Mouse (Mus musculus) large intestine, adult 2 months (tissue): ENCODE results near the gene Crhbp. TPM values are rescaled to one million over a fixed set of nuclear protein-coding genes. Genes with fewer than 3 reads are reported as not detected.
A peak's percentile ranks its signal among the peaks of the same experiment; 100 is the strongest.

Experiments used
- DNase-seq: peaks from one replicate; pipeline ENCODE4 v3.0.0-alpha.2; 2012; ENCODE audit warnings: low read depth, low spot score
- WGBS: fragments of 180-500 bp; shearing (Covaris S2); methylation state at CpG from one replicate; pipeline ENCODE4 v1.1.7; 2018; 5-methylcytosine and 5-hydroxymethylcytosine counted together
- polyA plus RNA-seq: library from polyadenylated mRNA; depleted of rRNA; stranded (reverse); fragments of >200 nt; gene quantifications from 2 replicates; pipeline ENCODE4 v1.2.3, GENCODE M21; 2012; rRNA removed

The Crhbp gene
- not detected in 2 replicates for polyA plus RNA-seq

DNA sequence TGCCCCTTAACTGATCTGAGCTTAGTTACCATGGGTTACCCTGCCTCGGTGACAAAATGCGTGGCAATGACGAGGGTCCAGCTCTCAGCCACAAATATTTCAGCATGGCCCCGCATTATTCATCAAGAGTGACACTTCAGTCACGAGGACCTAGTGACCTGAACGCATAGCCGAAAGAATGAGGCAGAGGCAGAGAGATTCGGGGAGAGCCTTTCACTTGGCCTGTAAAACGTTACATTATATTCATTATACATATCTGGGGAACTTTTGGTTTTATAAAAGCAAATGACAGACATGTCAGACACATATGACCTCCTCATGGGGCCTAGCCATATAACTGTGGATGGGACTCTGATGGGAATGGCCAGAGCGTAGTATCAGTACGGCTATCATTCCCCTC lies at the start of gene Crhbp:
TSS of gene Crhbp (minus strand) at position 101 of the 400 bp plus-strand sequence.
- no peak for DNase-seq
- WGBS = 80% methylated on average over 11 of the region's 11 CpGs

DNA sequence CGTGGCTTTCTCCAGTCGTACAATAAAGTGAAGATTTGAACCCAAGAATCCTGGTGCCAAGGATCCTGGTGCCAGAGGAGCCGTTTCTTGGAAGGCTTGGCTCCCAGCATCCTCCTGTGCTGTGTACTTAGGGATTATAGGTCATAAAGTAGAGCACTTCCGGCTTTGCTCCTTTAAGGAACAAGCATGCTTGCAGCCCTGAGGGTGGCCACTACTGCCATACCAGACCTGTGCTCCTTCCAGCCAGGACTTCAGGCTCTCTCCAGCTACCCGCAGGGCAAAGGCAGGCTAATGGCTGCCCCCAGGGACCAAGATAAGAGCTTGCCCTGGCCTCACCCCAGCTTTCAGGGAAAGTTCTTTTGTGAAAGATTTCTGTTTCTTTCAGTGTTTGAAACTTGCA lies 48.6 kb upstream of the Crhbp start:
- DNase-seq = peak; percentile 51
- 16% methylated on average over 5 of the region's 5 CpGs for WGBS

DNA sequence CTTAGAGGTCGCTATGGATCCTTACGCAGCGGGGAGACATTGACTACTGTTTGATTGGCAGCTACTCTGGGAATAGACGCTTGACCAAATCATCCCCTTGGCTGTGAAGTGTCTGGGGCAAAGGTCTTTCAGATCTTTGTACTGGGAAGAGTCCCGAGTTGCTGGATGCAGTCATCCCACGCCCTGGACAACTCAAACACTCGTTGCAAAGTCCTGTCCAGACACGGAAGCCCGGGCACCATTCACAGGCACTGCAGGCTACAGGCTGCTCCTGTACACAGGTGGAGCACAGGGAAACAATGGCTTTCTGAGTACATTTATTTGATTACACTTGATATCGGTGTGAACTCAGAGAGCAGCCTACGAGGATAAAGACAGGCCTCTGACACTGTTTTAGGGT lies 46.6 kb upstream of the Crhbp start:
- peak; percentile 82 for DNase-seq
- whole genome bisulfite sequencing = 28% methylated on average over 11 of the region's 11 CpGs

DNA sequence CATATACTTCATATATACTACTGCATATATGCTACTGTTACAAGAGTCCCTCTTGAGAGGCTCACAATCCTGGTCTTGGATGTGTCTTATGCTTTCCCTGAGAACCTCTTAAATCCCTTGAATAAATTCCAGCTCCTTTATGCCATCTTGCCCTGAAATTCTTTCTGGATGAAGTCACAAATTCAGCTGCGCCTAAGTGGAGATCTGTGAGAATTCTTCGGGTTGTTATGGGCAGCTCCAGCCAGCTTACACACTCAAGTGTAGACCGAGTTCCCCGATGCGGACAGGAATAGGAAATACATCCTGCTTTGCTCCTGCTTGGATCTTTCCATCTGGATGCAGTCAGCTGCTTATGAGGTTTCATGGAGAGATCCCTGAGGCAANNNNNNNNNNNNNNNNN lies 39.9 kb upstream of the Crhbp start:
- 46% methylated on average over 5 of the region's 5 CpGs for WGBS
- DNase-seq = no peak

DNA sequence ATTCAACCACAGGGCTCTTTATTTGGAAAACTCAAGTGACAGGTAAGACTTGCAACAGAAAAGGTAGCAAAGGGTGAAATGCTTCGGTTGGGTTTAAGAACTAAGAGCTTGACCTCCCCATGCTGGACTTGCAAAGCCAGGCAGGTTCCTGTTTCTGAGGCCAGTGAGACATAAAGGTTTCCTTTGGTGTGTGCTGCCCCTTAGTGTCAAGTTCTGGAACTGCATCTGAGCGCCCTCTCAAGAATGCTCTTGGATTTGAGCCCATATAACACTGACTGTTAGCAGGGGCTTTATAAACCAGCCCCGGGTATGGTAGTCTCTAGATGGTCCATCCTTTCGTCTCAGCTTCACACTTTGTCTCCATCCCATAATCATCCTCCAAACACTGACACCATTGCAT lies 36.7 kb upstream of the Crhbp start:
- 4% methylated on average over 4 of the region's 4 CpGs for WGBS
- peak; percentile 61 for DNase-seq

DNA sequence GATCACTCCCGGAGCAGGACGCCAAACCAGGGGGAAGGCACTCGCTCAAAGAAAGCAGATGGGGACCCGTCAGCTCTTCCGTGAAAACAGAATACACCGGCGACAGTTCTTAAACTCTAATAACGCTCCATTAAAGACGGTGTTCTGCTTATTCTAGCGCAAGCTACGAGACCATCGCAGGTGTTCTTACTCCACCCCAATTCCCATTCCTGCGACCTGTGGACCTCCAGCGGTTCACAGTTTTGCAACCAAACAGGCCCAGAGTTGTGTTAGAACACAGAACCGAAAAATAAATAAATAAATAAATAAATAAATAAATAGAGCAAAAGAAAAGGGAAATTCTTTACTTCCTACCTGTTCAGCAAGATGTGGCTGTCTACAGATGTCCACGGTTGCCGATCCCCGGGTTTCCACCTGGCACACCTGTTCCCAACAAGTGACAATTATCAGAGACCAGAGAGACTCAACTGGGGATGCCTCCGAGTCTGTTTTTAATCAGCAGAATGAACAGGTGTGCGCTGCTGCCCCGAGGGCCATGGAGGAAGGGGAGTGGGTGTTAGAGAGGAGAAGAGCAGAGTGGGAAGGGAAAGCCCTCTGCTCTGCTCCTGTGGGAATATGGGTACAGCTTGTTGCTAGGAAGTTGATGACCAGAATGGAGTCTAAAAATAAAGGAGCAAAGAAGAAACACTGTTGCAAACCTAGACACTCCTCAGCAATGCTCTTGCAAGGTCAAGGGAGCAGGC lies 34.1 kb upstream of the Crhbp start, which contains the start of gene S100z:
TSS of gene S100z (minus strand) at position 51 of the 743 bp plus-strand sequence.
- no peak for DNase-seq
- 89% methylated on average over 21 of the region's 21 CpGs for WGBS

DNA sequence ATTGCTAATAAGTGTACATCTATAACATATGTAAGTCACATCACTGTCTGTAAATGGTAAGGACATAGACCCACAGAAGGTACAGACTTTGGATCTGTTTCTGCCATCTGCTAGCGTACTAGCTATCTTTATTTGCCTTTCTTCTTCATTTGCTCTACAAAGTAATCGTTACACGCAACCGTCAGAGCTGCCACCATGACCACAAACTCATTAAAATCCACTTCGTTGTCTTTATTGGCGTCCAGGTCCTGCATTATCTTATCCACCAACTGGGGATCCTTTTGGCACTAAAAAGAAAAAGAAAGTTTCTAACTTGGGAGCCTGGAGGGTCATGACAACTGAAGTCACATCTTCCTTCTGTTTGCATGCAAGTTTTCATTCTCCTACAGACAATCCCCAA lies 32.4 kb upstream of the Crhbp start:
- DNase-seq = no peak
- WGBS = 52% methylated on average over 6 of the region's 6 CpGs

DNA sequence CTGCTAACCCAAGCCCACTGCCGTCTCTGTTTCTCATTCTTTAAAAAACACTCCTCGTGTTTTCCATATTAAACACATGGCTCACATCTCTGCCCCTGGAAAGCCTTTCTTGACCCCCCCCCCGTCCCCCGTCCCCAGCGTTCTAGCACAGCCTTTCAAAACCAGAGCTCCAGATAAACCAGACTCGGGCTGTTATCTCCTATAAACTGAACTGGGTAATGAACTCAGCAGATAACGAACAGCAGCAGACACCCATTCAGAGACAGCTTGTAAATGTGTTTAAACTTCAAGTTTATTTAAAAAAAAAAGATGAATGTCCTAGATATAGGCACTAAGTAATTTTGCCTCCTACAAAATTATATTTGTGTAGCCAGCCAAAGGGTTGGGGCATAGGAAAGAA lies 30.4 kb upstream of the Crhbp start:
- DNase-seq = no peak
- WGBS = 38% methylated on average over 7 of the region's 7 CpGs

DNA sequence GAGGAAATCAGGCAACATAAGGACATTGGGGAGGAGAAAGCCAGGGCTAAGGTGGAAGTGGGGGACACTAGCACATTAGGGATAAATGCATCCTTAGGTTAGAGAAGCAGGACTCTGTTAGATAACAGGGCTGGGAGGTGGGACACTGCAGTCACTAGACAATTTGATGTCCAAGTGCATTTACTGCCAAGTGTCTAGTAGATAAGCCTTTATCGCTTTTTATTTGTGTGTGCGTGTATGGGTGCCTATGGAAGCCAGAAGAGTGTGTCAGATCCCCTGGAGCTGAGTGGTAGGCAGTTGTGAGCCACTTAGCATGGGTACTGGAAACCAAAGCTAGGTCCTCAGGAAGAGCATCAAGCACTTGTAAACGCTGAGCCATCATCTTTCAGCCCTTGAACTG lies 29.6 kb upstream of the Crhbp start:
- WGBS = 78% methylated on average over 3 of the region's 3 CpGs
- no peak for DNase-seq

DNA sequence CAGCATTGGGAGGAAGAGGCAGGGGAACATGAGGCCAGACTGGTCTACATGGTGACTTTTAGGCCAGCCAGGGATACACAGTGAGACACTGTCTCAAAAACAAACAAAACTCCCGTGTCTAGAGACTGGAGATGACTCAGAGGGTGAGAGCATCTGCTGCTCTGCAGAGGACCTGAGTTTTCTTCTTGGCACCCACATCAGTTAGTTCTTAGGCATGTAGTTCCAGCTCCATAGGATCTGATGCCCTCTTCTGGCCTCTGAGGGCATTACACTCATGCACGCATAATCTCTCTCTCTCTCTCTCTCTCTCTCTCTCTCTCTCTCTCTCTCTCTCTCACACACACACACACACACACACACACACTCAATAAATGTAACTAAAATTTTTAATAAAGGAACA lies 26.2 kb upstream of the Crhbp start:
- WGBS = 61% methylated on average over 2 of the region's 2 CpGs
- no peak for DNase-seq

DNA sequence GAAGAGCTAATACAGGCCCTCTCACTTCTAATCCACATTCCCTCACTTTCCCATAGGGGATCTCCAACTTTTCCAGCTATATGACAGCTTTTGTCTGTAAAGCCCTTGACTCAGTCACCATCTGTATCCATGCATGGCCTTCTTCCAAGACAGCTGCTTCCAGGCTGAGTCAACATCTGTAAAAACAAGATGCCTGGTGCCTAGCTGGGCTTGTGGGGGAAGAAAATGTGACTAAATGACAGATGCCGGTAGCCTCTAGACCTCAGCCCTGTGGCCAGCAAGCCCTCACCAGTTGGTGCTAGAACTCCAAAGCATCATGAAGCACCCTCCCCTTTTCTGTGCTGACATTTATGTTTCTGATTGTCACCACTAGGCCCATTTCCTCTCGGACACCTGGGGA lies 6.8 kb upstream of the Crhbp start:
- WGBS = 48% methylated on average over 2 of the region's 2 CpGs
- DNase-seq = no peak

DNA sequence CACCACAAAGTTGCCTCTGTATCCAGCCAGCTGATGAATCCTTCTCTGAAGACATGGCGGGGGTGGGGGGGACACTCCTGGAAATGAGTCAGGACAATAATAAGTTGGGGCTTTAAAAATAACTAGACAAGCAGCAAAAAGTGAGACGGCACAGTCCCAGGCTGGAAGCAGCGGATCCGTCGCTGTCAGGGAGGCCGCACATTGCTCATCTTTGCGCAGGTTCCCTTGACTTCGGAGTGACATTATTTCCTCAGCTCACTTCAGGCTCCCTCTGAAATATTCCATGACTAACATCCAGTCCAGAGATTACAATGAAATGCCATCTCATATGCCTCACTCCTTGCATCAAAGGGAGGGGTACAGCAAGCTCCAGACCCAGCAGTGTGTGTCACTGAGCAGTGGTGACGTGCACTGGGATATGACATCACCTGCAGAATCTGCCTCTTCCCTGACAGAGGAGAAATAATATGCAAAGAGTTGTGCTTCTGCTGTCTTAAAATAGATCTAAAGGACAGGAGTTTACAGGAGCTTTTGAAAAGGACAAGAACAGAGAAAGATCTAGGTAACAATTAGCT lies 6.0 kb upstream of the Crhbp start:
- no peak for DNase-seq
- 86% methylated on average over 9 of the region's 9 CpGs for WGBS

DNA sequence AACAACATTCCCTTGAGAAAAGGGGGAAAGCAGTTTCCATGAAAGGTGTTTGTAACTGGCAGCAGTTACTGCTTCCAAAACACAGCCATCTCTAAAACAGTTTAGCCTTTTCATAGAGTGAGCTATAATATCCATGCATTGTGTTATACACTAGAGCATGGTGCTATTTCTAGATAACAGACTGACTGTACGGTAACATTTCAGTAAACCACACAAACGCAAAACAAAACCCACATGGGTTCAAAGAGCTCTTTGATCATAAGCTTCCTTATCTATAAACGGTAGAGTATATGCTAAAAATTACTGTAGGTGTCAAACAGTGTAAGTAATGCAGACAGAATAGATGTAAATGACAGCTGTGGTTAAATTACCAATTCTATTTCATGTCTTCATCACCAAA lies 5.0 kb upstream of the Crhbp start:
- no peak for DNase-seq
- WGBS = 58% methylated on average over 3 of the region's 3 CpGs

DNA sequence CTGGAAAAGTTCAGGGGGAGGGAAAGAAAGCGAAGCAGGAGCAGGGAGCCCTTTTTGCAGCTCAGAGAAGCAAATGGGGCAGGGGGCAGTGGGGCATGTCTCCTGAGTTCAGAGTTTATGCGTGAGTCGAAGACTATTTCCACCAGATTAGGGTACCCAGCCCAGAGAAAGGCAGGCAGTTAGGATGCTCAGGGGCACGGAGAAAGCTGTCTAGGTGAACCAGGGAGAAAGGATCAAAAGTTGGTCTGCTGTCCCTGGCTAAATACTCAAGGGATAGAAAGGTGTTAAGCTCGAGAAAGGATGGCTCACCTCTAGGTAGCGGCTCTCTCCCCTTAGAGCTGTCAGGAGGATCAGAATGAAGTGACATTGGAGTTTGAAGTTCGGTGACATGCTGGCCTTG lies 433 bp downstream of the Crhbp start:
- DNase-seq = no peak
- WGBS = 36% methylated on average over 7 of the region's 7 CpGs

DNA sequence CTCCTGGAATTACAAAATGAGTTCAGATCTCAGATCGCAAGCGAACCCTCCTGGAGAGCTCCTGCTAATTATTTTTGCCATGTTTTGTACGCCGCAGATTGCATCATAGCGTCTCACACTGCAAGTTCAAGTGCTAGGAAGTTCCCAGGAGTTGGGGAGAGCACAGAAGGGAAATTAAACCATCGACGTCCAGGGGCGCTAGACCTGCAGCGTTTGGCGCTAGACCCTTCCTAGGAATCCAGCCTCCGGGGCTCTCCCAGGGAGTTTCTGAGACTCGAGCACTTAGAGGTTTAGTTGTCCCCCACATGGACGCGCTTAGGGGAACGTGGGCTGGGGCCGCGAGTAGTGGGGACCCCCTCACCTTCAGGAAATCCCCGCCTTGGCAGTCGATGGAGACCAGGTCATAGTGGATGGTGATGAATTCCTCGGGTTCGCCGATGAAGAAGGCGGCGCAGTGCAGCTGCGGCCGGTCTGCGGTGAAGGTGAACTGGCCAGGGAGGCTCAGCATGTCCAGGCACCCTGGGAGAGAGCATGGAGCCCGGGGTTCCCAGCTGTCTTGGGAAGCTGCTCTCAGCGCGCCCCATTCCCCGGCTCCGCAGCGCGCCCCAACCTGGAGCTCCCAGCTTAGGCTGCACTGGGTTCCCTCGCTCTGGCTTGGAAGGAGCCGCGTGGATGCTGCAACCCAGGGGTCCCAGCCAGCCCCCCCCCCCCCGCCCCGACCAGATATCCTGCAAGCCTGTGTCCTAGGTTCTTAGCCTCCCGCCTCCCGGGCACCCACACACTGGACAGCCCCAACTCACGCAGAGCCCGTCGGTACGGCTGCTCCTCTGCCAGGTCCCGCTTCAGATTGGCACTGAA lies 1.1 kb downstream of the Crhbp start:
- WGBS = 3% methylated on average over 46 of the region's 46 CpGs
- DNase-seq = no peak

DNA sequence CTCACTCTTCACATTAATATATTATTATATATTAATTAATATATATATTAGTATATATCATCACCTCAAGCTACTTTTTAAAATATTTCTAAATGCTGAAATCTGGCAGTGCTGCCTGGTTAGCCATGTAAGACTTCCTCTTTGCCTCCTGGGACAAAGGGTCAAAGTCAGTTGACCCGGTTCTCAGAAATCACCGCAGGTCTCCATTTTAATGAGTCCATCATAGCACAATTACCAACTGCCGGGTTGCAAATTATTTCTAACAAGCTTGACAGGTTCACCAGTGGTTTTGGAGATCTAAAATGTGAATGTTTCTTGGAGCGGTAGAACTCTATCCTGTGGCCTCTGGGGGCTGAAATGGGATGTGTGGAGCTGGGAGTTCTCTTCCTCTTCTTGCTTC lies 1.8 kb downstream of the Crhbp start:
- WGBS = 21% methylated on average over 4 of the region's 4 CpGs
- DNase-seq = no peak

DNA sequence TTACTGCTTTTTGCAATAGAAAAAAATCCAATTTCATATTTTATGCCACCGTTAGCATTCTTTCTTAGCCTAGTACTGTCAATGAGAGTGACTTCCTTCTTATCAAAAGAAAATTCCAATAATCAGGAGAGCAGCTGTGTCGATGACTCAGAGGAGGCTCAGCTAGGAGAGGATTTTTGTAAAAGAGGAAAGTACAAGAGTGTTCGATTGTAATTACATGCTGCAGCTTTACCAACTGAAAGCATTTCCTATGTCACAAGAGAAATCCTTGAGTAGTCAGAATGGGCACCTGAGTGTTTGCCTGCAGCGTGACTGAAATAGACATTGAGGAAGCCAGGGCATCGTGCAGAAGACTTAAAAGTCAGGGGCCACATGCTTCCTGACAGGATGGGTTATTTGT lies 5.2 kb downstream of the Crhbp start:
- 67% methylated on average over 5 of the region's 5 CpGs for WGBS
- no peak for DNase-seq

DNA sequence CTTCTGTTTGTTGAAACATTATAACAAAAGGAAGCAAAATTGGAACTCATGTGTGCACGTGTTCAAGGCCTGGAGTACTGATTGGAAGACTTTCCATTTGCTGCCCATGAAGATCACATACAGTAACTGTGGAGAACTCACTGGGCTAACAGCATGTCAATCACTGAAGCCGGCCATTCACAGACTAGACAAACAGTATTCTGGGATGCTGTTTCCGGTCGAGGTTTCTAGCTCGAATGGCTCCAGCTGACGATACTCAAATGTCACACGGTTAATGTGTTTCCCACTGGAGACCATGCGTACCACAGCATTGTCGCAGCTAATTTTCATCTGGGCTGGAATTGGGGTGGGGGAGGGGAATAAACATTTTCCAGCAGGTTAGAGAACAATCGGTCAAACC lies 13.0 kb downstream of the Crhbp start:
- 72% methylated on average over 10 of the region's 10 CpGs for WGBS

DNA sequence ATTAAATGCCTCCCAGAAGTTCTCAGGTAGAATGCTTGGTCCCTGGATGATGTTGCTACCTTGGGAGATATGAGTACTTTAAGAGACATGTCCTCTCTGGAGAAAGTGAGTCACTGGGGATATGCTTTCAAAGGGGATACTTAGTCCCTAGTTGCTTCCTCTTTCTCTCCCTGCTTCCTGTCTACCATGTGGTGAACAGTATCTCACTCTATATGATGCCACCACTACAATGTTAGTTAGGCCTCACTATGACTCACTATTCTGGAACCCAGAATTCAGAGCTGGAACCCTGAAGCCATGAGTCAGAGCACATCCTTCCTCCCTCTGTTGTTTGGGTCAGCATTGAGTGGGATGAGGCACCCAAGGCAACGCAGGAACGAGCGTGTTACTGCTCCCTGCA lies 17.2 kb downstream of the Crhbp start:
- DNase-seq = no peak
- 75% methylated on average over 3 of the region's 3 CpGs for WGBS

More for the DNA sequence above, 13.0 kb downstream of the Crhbp start:
- DNase-seq = no peak

DNA sequence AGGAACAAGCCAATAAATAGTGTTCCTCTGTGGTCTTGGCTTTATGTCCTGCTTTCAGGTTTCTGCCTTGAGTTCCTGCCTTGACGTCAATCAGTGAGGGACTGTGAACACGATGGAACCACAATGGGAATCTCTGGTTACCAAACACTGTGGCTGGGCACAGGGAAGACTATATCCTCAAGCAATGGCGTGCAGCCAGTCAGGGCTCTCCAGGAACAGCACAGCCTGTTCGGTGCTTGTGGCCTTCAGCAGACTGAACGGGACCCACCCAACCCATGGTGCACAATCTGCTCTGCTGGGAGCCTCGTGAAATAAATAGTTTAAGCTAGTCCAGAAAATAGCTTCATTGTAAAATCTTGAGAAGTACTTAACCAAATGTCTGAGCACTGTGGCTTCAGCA lies 18.3 kb downstream of the Crhbp start:
- WGBS = 76% methylated on average over 6 of the region's 6 CpGs
- DNase-seq = no peak

DNA sequence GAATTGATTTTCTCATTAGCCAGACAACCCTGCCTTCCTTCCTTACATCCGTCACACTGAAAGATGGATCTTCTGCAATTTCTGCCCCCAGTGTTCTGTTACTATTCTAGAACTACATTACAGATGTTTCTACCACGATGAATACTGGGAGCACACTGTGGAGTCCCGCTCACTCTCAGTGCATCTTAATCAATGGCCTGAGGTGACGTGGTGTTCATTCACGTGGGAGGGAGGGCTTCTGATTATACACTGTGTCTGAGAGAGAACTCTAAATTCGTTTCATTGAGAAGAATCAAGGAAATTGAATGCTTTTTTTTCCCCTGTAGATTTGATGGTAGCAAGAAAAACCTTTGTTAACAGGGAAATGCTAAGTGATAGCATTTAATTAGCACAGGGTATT lies 19.2 kb downstream of the Crhbp start:
- 72% methylated on average over 6 of the region's 6 CpGs for WGBS

More for the DNA sequence above, 19.2 kb downstream of the Crhbp start:
- no peak for DNase-seq
